Mouse (Mus musculus): ENCODE results near the gene BC049715. TPM values are rescaled to one million over a fixed set of nuclear protein-coding genes. Genes with fewer than 3 reads are reported as not detected.

The BC049715 gene
- polyA plus RNA-seq (2012; rRNA removed) = 0.28 and 0.56 TPM in 2 replicates

DNA sequence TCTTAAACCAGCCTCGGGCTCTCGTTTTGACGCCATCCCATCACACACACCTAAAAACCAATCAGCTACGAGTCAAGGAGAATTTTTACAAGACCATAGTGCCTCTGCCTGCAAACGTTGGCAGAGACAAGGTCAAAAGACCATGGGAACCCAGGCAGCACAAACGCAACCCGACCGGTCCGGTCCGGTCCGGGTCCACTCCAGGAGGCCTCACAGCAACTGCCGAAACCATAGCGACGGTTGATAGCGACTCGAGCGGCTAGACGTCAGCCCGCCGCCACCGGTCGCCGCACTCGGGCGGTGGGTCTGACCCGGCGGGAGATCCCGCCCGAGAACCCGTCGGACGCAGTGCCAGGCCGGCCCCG lies at the start of gene BC049715:
TSS of gene BC049715 (plus strand) at position 111 of the 365 bp plus-strand sequence.
- under 1% methylated on average over 34 of the region's 34 CpGs for WGBS
- Histone ChIP-seq H3K36me3 (ENCODE audit: control insufficient read depth, insufficient read depth, low read length) (peaks cover 21% of the 10 kb centered on the region), H3K27me3 (ENCODE audit: control insufficient read depth, insufficient read depth, low read length) (no peaks in the 10 kb centered on the region), H3K27ac (ENCODE audit: insufficient read depth, low read depth, low read length) (peak within 1 kb of the TSS; percentile 66), H3K4me1 (ENCODE audit: control insufficient read depth, insufficient read depth, insufficient read length, low read length) (peaks cover 3% of the 10 kb centered on the region), H3K4me3 (ENCODE audit: low read depth, low read length) (peak within 1 kb of the TSS; percentile 96)
- TF ChIP-seq CTCF (IDR thresholded peaks at IDR 0.05; ENCODE audit: extremely low read depth, insufficient read length, insufficient replicate concordance, low read depth, low read length) (no peak), POLR2A (IDR thresholded peaks at IDR 0.05; ENCODE audit: low read depth, low read length) (no peak)

- TF ChIP-seq CTCF (IDR thresholded peaks at IDR 0.05; ENCODE audit: extremely low read depth, insufficient read length, insufficient replicate concordance, low read depth, low read length) (no peak), POLR2A (IDR thresholded peaks at IDR 0.05; ENCODE audit: low read depth, low read length) (peak; percentile 73)
- WGBS = 23% methylated on average over 20 of the region's 20 CpGs
- H3K27ac ChIP-seq (ENCODE audit: insufficient read depth, low read depth, low read length) = peak within 1 kb of the TSS; percentile 97
Measured at GRCm38 (mm10) chr6:136781377-136781986, 45.9 kb upstream of the BC049715 start, which contains the start of gene Gucy2c. Gucy2c (minus strand) TSS chr6:136781765.

DNA sequence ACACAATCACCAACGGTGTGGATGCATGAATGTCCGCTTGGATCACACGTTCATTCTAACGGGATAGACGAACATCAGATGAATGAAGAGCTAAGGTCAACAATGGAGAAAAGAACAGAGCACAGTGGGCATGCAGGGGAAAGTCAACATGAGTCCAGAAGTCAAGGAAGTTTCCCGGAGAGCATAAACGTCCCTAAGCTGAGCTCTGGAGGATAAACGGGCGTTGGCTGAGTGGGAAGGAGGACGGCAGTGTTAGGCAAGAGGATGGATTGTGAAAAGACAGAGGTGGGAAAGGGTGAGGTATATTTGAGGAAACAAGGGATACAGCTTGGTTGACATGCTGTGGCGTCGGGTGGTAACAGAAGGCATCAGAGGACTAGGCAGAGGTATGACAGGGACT lies 45.3 kb upstream of the BC049715 start:
- H3K27ac ChIP-seq (ENCODE audit: insufficient read depth, low read depth, low read length) = peak overlapping the region; percentile 97
- no peaks in the 10 kb centered on the region for H3K27me3 ChIP-seq (ENCODE audit: control insufficient read depth, insufficient read depth, low read length)
- peaks cover 3% of the 10 kb centered on the region; the same call in 1 of the 2 replicates for H3K4me1 ChIP-seq (ENCODE audit: control insufficient read depth, insufficient read depth, insufficient read length, low read length)
- TF ChIP-seq CTCF (IDR thresholded peaks at IDR 0.05; ENCODE audit: extremely low read depth, insufficient read length, insufficient replicate concordance, low read depth, low read length) (no peak), POLR2A (IDR thresholded peaks at IDR 0.05; ENCODE audit: low read depth, low read length) (no peak)
- no peaks in the 10 kb centered on the region for H3K36me3 ChIP-seq (ENCODE audit: control insufficient read depth, insufficient read depth, low read length)
- 28% methylated on average over 12 of the region's 12 CpGs for WGBS
- H3K4me3 ChIP-seq (ENCODE audit: low read depth, low read length) = peak overlapping the region; percentile 41

More at GRCm38 (mm10) chr6:136781377-136781986, 45.9 kb upstream of the BC049715 start, which contains the start of gene Gucy2c:
- Histone ChIP-seq H3K27me3 (ENCODE audit: control insufficient read depth, insufficient read depth, low read length) (no peaks in the 10 kb centered on the region), H3K4me1 (ENCODE audit: control insufficient read depth, insufficient read depth, insufficient read length, low read length) (peaks cover 3% of the 10 kb centered on the region; the same call in 1 of the 2 replicates), H3K4me3 (ENCODE audit: low read depth, low read length) (peak within 1 kb of the TSS; percentile 87), H3K36me3 (ENCODE audit: control insufficient read depth, insufficient read depth, low read length) (no peaks in the 10 kb centered on the region)

DNA sequence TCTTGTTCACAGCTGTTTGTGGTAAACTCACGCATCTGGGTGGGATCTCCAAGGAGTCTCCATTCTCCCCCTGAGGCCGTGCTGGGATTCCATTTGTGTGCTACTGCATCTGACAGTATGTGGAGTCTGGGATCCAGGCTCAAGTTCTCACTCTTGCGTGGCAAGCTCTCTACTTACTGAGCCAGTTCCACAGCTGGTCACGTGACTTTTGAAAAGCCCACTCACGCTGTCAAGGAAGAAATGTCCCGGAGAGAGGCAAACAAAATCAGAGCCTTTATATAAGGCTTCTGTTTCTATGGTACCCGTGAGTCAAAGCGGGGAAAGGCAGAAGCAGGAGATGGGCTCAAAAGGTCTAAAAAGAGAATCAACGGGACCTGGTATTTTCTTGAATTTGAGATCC lies 44.7 kb upstream of the BC049715 start:
- Histone ChIP-seq H3K4me3 (ENCODE audit: low read depth, low read length) (peak overlapping the region; percentile 4; the same call in 1 of the 2 replicates), H3K36me3 (ENCODE audit: control insufficient read depth, insufficient read depth, low read length) (no peaks in the 10 kb centered on the region), H3K27me3 (ENCODE audit: control insufficient read depth, insufficient read depth, low read length) (no peaks in the 10 kb centered on the region), H3K27ac (ENCODE audit: insufficient read depth, low read depth, low read length) (peak overlapping the region; percentile 97), H3K4me1 (ENCODE audit: control insufficient read depth, insufficient read depth, insufficient read length, low read length) (peaks cover 3% of the 10 kb centered on the region; the same call in 1 of the 2 replicates)
- WGBS = 38% methylated on average over 9 of the region's 9 CpGs
- TF ChIP-seq POLR2A (IDR thresholded peaks at IDR 0.05; ENCODE audit: low read depth, low read length) = no peak
- TF ChIP-seq CTCF (IDR thresholded peaks at IDR 0.05; ENCODE audit: extremely low read depth, insufficient read length, insufficient replicate concordance, low read depth, low read length) = no peak

- Histone ChIP-seq H3K4me3 (ENCODE audit: low read depth, low read length) (no peak overlapping the region), H3K27ac (ENCODE audit: insufficient read depth, low read depth, low read length) (no peak overlapping the region), H3K27me3 (ENCODE audit: control insufficient read depth, insufficient read depth, low read length) (no peaks in the 10 kb centered on the region), H3K36me3 (ENCODE audit: control insufficient read depth, insufficient read depth, low read length) (no peaks in the 10 kb centered on the region), H3K4me1 (ENCODE audit: control insufficient read depth, insufficient read depth, insufficient read length, low read length) (peaks cover 3% of the 10 kb centered on the region; the same call in 1 of the 2 replicates)
- WGBS = 65% methylated on average over 5 of the region's 5 CpGs
- TF ChIP-seq POLR2A (IDR thresholded peaks at IDR 0.05; ENCODE audit: low read depth, low read length) = no peak
- no peak for TF ChIP-seq CTCF (IDR thresholded peaks at IDR 0.05; ENCODE audit: extremely low read depth, insufficient read length, insufficient replicate concordance, low read depth, low read length)
Measured at GRCm38 (mm10) chr6:136789391-136789971, 37.9 kb upstream of the BC049715 start.

- no peaks in the 10 kb centered on the region for H3K36me3 ChIP-seq (ENCODE audit: control insufficient read depth, insufficient read depth, low read length)
Measured at GRCm38 (mm10) chr6:136792884-136793758, 34.3 kb upstream of the BC049715 start.

More at GRCm38 (mm10) chr6:136792884-136793758, 34.3 kb upstream of the BC049715 start:
- 35% methylated on average over 16 of the region's 16 CpGs for WGBS
- Histone ChIP-seq H3K4me3 (ENCODE audit: low read depth, low read length) (peak overlapping the region; percentile 54), H3K4me1 (ENCODE audit: control insufficient read depth, insufficient read depth, insufficient read length, low read length) (peaks cover 3% of the 10 kb centered on the region; the same call in 1 of the 2 replicates), H3K27me3 (ENCODE audit: control insufficient read depth, insufficient read depth, low read length) (no peaks in the 10 kb centered on the region), H3K27ac (ENCODE audit: insufficient read depth, low read depth, low read length) (no peak overlapping the region)
- TF ChIP-seq POLR2A (IDR thresholded peaks at IDR 0.05; ENCODE audit: low read depth, low read length) = no peak
- no peak for TF ChIP-seq CTCF (IDR thresholded peaks at IDR 0.05; ENCODE audit: extremely low read depth, insufficient read length, insufficient replicate concordance, low read depth, low read length)
